Mouse (Mus musculus) spleen, postnatal 0 days (tissue): ENCODE data around the gene Olfr536. TPM values are rescaled to one million over a fixed set of nuclear protein-coding genes. Genes with fewer than 3 reads are reported as not detected.

Experiments used
- polyA plus RNA-seq: library from polyadenylated mRNA; unstranded; fragments of >200 nt; fragmentation: Nextera tagmentation; extraction: Ambion mirVana; gene quantifications from 2 replicates; pipeline ENCODE4 v1.2.1, GENCODE M21; 2015

The Olfr536 gene
- not detected in 2 replicates for polyA plus RNA-seq

DNA sequence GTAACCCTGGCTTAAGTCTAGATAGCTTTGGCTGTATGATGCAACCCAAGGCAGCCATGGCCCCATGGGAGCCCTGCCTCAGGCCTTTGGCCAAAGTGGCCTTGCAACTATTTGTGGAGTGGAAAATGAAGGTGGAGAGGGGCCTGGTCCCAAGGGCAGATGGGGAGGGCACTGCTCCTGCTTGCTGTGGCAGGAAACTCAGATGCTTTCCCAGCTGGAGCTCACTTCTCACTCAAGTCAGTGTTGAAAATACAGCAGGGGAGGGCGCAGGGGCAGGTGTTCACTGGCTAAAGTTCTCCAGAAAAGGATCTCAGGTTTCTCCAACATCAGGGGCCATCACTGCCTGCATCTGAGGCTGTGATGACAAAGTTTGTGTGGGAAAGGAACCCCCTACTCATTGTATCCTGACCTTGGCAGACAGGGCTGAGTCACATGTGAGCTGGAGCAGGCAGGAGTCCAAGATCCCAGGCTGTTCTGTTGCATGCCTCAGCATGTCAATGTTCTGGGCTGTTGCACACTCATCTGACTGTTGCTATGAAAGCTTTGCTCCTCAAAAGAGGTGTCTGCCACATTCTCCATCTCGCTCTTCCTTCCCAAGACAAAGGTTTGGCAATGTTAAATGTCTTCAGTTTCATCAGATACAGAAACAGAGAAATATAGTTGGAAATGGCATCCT lies at the start of gene Olfr536:
Olfr536 (minus strand) TSS at position 51 of the 676 bp plus-strand sequence.

DNA sequence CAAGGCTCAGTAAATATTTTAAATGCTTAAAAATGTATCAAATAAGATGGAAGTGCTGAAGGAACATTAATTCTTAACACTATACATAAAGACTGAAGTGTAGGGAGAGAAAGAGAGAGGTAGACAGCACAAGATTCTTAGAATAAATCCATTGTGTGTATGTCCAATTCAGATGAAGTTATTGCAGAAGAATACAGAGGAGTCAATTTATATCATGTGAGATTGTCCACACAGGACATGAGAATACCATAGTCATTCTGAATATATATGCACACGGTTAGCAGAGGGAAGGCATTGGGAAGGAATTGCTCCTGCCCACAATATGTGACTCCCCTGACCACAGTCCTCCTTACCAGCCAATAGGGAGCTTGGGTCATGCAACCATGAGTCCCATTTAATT lies 23.3 kb downstream of the Olfr536 start, which contains the start of gene Olfr535:
Olfr535 (plus strand) TSS at position 301 of the 400 bp plus-strand sequence.

DNA sequence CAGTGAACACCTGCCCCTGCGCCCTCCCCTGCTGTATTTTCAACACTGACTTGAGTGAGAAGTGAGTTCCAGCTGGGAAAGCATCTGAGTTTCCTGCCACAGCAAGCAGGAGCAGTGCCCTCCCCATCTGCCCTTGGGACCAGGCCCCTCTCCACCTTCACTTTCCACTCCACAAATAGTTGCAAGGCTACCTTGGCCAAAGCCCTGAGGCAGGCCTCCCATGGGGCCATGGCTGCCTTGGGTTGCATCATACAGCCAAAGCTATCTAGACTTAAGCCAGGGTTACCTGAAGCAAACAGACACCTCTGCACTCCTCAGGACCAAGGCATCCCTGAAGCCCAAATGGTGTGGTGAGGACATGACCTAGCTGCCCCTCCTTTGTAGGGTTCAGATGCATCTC lies 44.1 kb downstream of the Olfr536 start, which contains the start of gene Olfr533:
Olfr533 (plus strand) TSS at position 301 of the 400 bp plus-strand sequence.

Other genes with a start within 250 kb of the Olfr536 start
- gene Olfr525, start 186.5 kb downstream of the Olfr536 start, polyA plus RNA-seq: not detected in 2 replicates
- gene Olfr527, start 173.4 kb downstream of the Olfr536 start, polyA plus RNA-seq: not detected in 2 replicates
- gene Olfr60, start 145.7 kb downstream of the Olfr536 start, polyA plus RNA-seq: not detected in 2 replicates
- gene Olfr530, start 131.1 kb downstream of the Olfr536 start, polyA plus RNA-seq: 0.06 TPM in 1 of 2 replicates, not detected in the other
- not detected in 2 replicates for gene Olfr531, start 104.5 kb downstream of the Olfr536 start, polyA plus RNA-seq
- not detected in 2 replicates for gene Olfr532, start 85.8 kb downstream of the Olfr536 start, polyA plus RNA-seq
- gene Olfr533, start 44.0 kb downstream of the Olfr536 start, polyA plus RNA-seq: not detected in 2 replicates
- not detected in 2 replicates for gene Olfr535, start 23.2 kb downstream of the Olfr536 start, polyA plus RNA-seq
- gene Olfr538, start 60.5 kb upstream of the Olfr536 start, polyA plus RNA-seq: not detected in 2 replicates
- gene Olfr46, start 93.9 kb upstream of the Olfr536 start, polyA plus RNA-seq: 0.01 TPM in 2 replicates
- not detected in 2 replicates for gene Olfr61, start 121.6 kb upstream of the Olfr536 start, polyA plus RNA-seq
- not detected in 2 replicates for gene Olfr53, start 139.1 kb upstream of the Olfr536 start, polyA plus RNA-seq
- not detected in 2 replicates for gene Olfr539, start 152.5 kb upstream of the Olfr536 start, polyA plus RNA-seq
- not detected in 2 replicates for gene Olfr45, start 174.6 kb upstream of the Olfr536 start, polyA plus RNA-seq
- not detected in 2 replicates for gene Olfr541, start 189.9 kb upstream of the Olfr536 start, polyA plus RNA-seq